Mouse (Mus musculus) retina, embryonic 14.5 days (tissue): Measurements from ENCODE around the gene Pigm.

ENCODE experiments used
- DNase-seq: peaks from one replicate; pipeline ENCODE4 v3.0.0-alpha.2; 2015; ENCODE audit warnings: low spot score

Gene Pigm

GRCm38 (mm10) chr1:172376198-172376667 lies at the start of gene Pigm:
Gene Pigm (plus strand): TSS chr1:172376546.
- DNase-seq: peak; percentile 100

DNA sequence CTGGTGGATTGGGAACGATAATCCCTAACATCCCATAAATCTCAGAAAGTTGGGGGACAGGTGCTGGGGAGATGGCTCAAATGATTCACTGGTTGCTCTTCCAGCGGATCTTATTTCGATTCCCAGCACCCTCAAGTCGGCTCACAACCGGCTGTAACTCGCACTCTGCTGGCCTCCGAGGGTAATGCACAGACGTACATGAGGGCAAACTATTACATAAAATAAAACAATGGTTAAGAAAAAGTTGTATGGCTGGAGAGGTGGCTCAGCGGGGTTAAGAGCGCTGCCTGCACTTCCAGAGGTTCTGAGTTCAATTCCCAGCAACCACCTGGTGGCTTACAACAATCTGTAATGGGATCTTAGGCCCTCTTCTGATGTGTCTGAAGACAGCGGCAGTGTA lies 49.7 kb upstream of the Pigm start:
- no peak for DNase-seq

DNA sequence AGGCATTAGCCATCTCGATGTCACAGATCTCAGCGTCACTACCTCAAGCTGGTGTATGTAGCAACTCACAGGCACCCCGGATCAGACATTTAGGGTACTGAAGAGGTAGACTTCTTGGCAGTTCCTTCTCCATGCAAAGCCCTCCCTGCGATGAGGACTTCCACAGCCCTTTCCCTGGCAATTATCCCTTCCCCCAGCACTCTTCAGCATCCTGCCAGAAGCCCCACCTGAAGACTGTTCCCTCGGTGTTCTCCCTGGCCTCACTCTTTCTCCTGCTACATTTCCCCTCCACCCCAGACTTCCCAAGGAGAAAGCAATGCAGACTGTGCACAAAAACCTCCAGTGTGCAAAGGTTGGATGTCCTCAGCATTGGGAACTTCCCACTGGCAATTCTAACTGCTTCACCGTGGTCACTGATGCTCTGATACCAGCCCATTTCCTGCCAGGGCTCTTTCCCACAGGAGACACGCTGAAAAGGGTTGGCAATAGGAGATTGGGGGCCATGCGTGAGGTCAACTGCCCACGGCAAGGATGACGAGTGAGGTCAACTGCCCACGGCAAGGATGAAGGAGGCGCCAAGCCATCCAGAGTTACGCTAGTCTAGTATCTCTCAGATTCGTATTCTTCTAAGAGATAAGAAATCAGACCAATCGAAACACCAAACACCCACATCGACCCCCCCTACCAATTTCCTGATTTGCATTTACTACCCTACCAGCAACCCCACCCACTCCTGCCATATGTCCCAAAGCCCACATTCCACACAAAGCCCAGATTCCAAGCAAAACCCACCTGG lies 48.9 kb upstream of the Pigm start:
- no peak for DNase-seq

- DNase-seq: no peak
These were observed 48.3 kb upstream of the Pigm start for GRCm38 (mm10) chr1:172328041-172328440.

DNA sequence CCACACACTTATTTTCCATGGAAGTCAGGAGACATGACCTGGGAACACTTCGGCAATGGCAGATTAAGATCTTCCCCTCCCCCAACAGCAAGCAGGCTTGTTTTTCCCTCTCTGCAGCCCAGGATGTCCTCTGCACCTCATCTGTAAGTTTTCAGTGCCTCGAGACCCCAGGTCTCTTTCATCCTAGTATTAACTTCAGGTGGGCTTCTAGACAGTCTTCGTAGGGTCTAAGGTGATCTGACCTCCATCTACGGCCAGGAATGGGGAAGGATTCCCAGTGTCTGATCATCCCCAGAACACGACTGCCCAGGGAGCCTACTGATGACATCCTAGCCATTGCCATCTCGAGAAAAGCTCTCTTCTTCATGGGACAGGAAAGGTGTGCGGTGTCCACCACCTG lies 47.9 kb upstream of the Pigm start:
- DNase-seq: no peak

DNA sequence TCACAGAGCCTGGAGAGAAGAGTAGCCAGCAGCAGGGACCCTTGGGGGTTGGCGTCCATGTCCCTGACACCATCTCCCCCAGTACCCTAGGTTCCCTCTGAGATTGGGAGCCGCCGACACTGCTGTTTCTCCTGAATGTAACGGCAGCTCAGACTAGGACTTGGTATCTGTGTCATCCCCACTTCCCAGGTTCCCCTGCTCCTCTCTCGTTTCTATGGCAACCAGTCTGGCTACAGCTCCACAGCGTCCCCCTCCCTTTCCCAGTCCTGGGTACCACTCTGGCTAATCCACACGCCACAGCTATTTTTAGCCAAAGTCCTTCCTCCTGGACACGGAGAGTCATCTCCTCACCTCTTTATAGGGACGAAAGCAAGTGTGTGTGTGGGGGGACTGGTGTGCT lies 47.2 kb upstream of the Pigm start, which contains the start of gene Kcnj9:
Gene Kcnj9 (minus strand): TSS at position 188 of the 400 bp plus-strand sequence.
- peak; percentile 81 for DNase-seq

DNA sequence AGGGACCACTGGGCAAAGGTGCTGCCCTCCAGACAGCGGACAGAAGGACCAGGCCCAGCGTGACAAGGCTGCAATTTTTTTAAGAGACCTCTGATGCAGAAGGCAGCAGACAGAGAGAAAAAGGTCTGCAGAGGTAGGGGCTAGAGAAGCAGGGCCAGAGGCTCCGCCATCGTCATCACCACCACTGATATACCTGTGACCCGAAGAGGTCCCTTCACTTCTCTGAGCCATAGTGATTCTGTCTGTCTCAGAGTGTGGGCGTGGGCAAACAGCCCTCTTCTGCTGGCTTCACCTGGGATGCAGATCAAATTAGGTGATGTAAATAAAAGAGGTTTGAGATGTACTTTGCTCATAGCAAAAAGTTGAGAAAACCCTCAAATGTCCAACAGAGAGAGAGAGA lies 46.7 kb upstream of the Pigm start:
- no peak for DNase-seq

GRCm38 (mm10) chr1:172331422-172331947 lies 44.9 kb upstream of the Pigm start:
- no peak for DNase-seq

GRCm38 (mm10) chr1:172332925-172333324 lies 43.4 kb upstream of the Pigm start:
- DNase-seq: no peak

GRCm38 (mm10) chr1:172333512-172333911 lies 42.8 kb upstream of the Pigm start:
- DNase-seq: peak; percentile 70

DNA sequence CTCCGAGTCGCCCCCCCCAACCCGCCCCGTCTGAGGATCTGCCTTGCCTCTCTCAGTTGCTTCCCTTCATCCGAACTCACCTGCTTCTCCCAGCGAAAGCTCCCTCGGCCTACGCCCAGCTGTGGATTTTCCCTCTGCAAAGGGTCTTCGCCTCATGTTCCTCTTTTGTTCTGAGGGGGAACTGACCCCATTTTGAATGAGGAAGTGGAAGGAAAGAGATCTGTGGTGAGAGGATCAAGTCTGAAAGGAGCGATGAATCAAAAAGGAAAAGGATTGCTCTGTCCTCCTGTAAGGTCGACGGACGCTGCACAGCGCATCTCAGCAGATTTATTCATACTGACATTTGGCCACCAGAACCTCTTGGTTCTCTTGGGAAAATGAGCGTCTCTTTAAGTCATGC lies 40.5 kb upstream of the Pigm start:
- no peak for DNase-seq

DNA sequence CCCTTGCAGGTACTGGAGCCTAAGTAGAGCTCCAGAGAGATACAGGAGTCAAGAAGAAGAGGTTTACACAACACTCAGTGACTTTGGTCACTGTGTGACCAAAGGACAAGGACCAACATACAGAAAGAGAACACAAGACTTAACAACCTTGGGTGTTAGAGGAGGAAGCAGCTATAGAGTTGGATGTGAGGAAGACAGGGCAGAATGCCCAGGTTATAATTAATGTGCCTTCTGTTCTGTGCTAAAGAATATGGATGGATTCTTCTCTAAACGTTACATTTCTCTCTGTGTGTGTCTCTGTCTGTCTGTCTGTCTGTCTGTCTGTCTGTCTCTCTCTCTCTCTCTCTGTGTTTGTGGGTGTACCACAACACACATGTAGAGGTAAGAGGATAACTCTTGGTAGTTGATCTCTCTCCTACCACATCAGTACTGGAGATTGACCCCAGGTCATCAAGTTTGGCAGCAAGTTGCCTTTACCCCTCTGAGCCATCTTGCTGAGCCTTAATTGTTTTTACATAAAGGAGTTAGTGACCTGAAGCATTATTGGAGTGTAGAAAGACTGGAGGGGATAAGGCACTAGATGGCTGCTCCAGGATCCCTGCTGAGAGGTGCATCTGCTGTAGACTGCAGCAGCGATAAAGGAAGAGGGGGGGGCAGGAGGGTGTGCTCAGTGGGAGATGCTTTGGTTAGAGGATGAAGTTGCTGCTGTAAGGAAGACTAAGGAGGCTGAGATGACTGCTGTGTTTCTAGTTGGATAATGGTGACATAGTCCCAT lies 38.7 kb upstream of the Pigm start:
- DNase-seq: peak; percentile 54

- DNase-seq: peak; percentile 82
These were observed 35.5 kb upstream of the Pigm start, which contains the start of gene Kcnj10 for GRCm38 (mm10) chr1:172340729-172341321. Gene Kcnj10 (plus strand): TSS chr1:172341210.

- DNase-seq: no peak
These were observed 35.0 kb upstream of the Pigm start for GRCm38 (mm10) chr1:172341386-172341785.

DNA sequence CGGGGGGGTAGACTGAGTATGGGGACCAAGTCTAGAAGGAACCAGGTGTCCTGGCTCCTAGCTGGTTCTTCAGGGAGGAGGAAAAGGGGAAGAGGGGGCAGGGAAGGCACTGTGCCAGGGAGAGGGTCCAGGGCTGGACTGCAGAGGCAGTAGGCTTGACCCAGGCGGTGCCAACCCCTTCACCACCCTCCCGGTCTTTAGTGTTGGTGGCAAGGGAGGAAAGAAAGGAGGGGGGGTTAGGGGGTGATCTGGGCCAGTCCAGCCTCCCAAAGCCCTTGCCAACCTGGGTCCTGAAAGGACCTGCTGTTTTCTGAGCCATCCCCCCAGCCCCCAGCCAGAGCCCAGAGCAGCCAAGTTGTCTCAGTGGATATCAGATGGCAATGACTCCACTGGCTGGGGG lies 33.6 kb upstream of the Pigm start:
- no peak for DNase-seq

DNA sequence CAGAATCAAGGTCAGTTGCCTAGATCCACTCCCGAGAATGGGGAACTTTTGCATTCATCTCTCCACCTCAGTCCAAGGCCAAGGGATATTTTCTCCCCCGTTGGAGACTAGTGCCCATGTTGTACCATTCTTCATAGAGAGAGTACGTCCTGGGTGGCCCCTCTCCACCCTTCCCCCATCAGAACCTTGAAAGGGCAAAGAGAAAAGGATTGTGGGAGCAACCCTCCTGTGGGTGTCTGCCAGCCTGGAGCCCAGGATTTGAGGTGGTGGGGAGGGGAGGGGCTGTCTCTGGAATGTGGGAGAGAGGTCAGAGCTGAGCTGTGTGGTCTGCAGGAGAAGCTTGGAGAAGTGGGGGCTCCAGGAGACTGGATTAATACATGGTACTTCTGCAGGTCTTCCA lies 32.4 kb upstream of the Pigm start:
- DNase-seq: no peak

GRCm38 (mm10) chr1:172344820-172345219 lies 31.5 kb upstream of the Pigm start:
- DNase-seq: no peak

GRCm38 (mm10) chr1:172346707-172347106 lies 29.6 kb upstream of the Pigm start:
- no peak for DNase-seq

GRCm38 (mm10) chr1:172347382-172347781 lies 29.0 kb upstream of the Pigm start:
- DNase-seq: no peak

DNA sequence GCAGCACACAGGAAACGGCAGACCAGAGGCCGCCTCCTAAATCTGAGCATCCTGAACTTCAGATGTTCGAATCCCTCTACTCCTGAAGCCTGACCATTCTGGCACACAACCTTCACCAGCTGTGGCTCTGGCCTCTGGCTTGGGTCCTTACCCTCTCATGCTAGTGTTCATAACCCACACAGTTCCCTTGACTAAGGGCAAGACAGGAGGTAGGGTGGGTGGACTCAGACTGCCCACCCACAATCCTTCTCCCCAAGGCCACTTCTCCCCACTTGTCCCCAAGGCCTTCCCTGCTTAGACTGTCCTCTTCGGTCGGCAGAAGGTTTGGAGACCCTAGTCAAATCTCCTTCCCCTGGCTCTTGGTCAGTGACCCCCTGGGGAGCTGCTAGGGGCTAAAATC lies 26.8 kb upstream of the Pigm start:
- no peak for DNase-seq

- DNase-seq: peak; percentile 80
These were observed 26.2 kb upstream of the Pigm start for GRCm38 (mm10) chr1:172349916-172350812.
